Mouse (Mus musculus) common myeloid progenitor, adult 5-6 weeks (primary cell): ENCODE results near the gene Acaa1a. TPM values are rescaled to one million over a fixed set of nuclear protein-coding genes. Genes with fewer than 3 reads are reported as not detected.
A peak's percentile ranks its signal among the peaks of the same experiment; 100 is the strongest.

Source experiments
- ATAC-seq: replicated peaks from 2 replicates; pipeline ENCODE4 v1.8.0; 2016; ENCODE audit warnings: low read depth, mild to moderate bottlenecking, moderate TSS enrichment, inconsistent platforms; ENCODE audit not compliant: poor library complexity, severe bottlenecking
- total RNA-seq: library from RNA; stranded (forward); fragments of 200-1000, 187-1606 nt; gene quantifications from 2 replicates; pipeline ENCODE4 v1.2.3, GENCODE M21; 2017

The Acaa1a gene
- total RNA-seq, 1 experiment from 2014 or later, result 23.1 TPM

DNA sequence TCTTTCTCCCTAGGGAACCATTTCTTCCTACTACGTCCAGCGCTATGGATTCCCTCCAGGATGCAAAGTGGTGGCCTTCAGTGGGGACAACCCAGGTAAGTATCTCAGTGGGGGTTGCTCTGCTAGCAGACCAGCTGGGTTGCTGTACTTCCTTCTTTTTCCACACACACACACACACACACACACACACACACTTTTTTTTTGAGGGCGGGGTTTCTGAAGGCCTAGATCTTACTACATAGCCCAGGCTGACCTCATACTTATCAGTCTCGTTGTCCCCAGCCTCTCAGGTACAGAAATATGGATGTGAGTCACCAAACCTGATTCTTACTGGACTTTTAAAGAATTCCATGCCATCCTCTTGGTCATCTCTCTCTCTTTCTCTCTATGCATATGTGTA is 38.8 kb downstream of the Acaa1a start:
- peak; percentile 42; the same call in 1 of the 2 replicates for ATAC-seq

DNA sequence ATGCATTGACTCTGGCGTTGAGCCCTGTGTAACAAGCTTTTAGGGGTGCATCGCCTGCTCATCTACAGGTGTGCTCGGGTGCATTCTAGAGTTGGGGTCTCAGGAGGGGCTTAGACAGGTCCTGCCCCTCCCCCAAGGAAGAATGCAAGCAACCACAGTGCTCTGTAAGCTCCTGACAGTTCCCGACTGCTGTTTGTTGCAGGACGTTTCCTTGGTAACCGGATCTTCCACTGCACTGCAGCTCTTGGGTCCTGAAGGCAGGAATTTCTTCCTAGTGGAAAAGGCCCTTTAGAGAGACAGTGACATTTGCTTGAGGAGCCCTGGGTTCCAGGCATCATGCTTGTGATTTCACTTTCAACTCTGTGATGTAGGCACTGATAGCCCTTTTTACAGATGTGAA is 43.1 kb downstream of the Acaa1a start:
- no peak for ATAC-seq

DNA sequence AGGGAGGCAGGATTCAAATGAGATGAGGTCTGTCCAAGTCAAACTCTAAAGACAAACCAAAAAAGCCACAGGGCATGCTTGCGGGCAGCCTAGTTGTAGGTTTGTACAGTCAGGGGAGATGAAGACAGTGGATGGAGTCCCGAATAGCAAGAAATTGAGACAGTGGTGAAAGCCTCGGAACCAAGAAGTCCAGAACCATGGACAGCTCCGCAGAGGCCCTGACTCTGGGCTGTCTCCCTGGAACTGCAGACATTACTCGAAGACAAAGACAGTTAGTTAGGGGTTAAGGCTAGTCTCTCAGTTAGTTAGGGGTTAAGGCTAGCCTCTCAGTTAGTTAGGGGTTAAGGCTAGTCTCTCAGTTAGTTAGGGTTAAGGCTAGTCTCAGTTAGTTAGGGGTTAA is 49.5 kb downstream of the Acaa1a start:
- ATAC-seq, result peak; percentile 62; the same call in 1 of the 2 replicates

- ATAC-seq, result no peak
These were observed 50.7 kb downstream of the Acaa1a start for GRCm38 (mm10) chr9:119390214-119390613.

DNA sequence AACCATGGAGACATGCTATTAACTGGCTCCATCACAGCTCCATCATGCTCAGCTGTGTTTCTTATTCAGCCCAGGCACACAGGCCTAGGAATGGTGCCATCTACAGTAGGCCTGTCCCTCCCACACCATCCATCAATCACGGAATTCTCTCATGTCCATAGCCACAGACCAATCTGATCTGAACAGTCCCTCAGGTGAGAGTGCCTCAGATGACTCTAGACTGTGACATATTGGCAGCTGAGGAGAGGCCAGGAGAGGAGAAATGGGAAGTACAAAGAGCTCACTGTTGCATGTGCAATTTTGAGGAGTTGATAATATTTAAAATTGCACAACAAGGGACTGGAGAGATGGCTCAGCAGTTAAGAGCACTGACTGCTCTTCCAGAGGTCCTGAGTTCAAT is 55.3 kb downstream of the Acaa1a start:
- ATAC-seq, result no peak

Other genes starting within 250 kb of the Acaa1a start
- gene Plcd1, start 246.2 kb upstream of the Acaa1a start, total RNA-seq, result not detected in 2 replicates
- gene Dlec1, start 237.2 kb upstream of the Acaa1a start, total RNA-seq, result not detected in 2 replicates
- gene Acaa1b, start 182.6 kb upstream of the Acaa1a start, total RNA-seq, result not detected in 2 replicates
- not detected in 2 replicates for gene Gm47289, start 180.5 kb upstream of the Acaa1a start, total RNA-seq
- not detected in 2 replicates for gene Slc22a13, start 130.6 kb upstream of the Acaa1a start, total RNA-seq
- gene Oxsr1, start 17.2 kb upstream of the Acaa1a start, total RNA-seq, result 35.4 and 35.5 TPM in 2 replicates
- gene Myd88, start 1.7 kb downstream of the Acaa1a start, total RNA-seq, result 13.9 and 18.7 TPM in 2 replicates
- 5.3 TPM in 2 replicates for gene Xylb, start 17.7 kb downstream of the Acaa1a start, total RNA-seq
- not detected in 2 replicates for gene Slc22a14, start 25.9 kb downstream of the Acaa1a start, total RNA-seq
- gene Acvr2b, start 62.4 kb downstream of the Acaa1a start, total RNA-seq, result 1.3 and 1.6 TPM in 2 replicates
- gene Exog, start 105.3 kb downstream of the Acaa1a start, total RNA-seq, result 5.7 and 6.9 TPM in 2 replicates
- not detected in 2 replicates for gene Scn5a, start 239.3 kb downstream of the Acaa1a start, total RNA-seq